Mouse (Mus musculus) left cerebral cortex, adult 6 months (tissue): Measurements from ENCODE around the gene Ushbp1. TPM values are rescaled to one million over a fixed set of nuclear protein-coding genes. Genes with fewer than 3 reads are reported as not detected.

Source experiments
- long read RNA-seq, 2 experiments: library from polyadenylated mRNA; unstranded; transcript quantifications; one replicate each; pipeline ENCODE4 v2.0.0; 2019 to 2020
- polyA plus RNA-seq: library from polyadenylated mRNA; unstranded; fragments of <200 nt; fragmentation: Nextera tagmentation; gene quantifications from 2 replicates; pipeline ENCODE4 v1.2.3, GENCODE M21; 2021

The Ushbp1 gene
- polyA plus RNA-seq = 1.5 and 2.1 TPM in 2 replicates
- long read RNA-seq, experiment 1, partial matches to known transcripts = 2 of 10 reads
- long read RNA-seq, experiment 1, other reads (novel, unspliced or antisense) = 4 of 10 reads
- long read RNA-seq, experiment 2, partial matches to known transcripts = 0 of 2 reads
- long read RNA-seq, experiment 2, other reads (novel, unspliced or antisense) = 0 of 2 reads

DNA sequence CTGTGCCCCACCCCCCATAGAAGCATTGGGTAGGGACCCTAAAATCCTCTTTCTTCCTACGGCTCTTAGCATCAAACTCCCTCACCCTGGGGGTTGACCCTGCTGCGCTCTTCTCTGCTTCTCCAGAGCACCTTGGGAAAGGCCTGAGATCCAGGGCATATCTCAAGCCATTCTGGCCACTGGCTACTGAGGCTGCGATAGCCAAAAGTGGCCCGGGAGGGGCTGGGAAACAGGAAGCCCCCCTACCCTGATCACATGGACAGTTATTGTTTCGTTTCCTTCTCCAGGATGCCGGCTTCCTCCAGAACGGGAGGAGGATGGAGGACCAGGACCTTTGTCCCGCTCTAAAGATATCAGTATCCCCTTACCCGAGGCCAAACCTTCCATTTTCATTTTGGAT is at the start of gene Ushbp1:
TSS of gene Ushbp1 (minus strand) at position 174 of the 400 bp plus-strand sequence.

DNA sequence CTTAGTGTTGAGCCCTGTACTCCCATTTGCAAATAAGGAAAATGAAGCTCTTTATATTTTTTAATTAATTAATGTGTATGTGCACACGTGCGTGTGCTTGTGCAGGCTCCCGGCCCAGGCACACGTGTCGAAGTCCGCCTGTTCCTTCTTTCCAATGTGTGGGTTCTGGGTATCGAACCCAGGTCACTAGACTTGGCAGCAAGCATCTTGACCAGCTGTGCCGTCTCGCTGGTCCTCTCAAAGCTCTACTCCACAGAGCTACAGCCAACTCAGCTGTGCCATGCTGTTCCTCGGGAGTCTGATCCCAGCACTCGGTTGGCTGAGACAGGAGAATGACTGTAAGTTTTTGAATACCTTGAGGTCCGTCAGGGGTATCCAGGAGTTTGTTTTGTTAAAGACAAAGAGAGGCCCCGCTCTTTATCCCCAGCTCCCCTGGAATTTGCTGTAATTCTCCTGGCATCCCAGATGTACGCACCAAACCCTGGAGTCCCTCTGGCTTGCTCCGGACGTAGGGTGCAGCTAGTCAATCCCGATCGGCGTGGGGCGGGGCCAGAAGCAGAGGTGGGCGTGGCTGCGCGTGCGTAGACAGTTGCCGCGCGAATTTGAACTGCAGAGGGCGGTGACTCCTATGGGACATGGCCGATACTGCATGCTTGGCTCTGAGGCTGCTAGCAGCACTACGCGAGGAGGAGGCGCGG is 9.9 kb upstream of the Ushbp1 start, which contains the start of gene Ankle1:
TSS of gene Ankle1 (plus strand) at position 610 of the 698 bp plus-strand sequence.

DNA sequence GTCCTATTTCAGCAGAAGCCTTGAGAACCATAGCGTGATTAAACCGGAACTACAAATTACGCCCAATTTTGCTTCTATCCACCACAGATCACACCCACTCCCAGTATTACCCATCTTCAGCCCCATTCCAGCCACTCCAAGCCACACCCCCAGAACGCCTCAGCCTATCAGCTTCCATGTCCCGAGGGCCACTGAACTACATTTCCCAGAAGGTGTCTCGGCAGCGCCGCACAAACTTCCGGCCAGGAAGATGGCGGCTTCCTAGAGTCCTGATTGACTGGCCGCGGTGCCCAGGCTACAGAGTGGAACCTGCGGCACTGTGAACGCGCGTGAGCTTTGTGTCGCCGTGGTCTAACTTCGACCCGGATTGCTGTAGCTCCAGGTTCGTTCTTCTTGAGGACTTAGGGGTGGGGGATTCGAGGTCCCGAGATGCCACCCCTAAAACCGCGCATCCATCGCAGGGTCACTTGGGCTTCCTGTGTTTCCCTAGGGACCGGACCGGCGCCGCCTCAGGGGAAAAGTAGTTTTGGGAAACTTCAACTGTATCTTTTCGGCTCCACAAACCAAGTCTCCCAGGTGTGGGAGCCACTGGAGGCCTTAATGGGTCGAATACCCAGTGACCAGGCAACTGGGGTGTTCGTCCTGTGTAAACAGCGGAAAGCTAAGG is 1.2 kb upstream of the Ushbp1 start, which contains the start of gene Babam1:
TSS of gene Babam1 (plus strand) at position 223 of the 667 bp plus-strand sequence.

DNA sequence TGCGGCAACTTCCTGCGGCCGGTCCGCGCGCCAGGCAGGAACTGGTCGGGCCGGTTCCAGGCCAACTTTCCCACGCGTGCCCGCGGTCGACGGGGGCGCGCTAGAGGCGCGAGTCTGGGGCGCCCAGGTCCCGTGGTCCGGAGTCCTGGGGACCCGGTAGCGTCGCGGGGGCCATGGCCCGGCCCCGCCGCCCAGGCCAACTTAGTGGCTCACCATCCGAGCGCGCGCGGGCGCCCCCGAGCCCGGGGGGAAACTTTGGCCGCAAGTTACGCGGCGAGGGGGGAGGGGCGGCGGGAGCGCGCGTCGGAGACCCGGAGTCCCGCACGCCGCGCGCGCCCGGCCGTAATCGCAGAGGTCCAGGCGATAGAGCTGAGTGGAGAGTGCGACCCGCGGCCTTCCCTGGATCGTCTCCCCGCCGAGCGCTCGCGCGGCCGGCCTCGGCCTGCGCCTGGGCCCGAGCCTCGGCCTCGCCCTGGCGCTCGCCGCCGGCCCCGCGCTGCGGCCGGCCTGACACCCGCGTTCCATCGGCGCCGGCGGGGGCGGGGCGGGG is 14.1 kb downstream of the Ushbp1 start, which contains the start of gene Nr2f6:
TSS of gene Nr2f6 (minus strand) at position 540 of the 550 bp plus-strand sequence.

DNA sequence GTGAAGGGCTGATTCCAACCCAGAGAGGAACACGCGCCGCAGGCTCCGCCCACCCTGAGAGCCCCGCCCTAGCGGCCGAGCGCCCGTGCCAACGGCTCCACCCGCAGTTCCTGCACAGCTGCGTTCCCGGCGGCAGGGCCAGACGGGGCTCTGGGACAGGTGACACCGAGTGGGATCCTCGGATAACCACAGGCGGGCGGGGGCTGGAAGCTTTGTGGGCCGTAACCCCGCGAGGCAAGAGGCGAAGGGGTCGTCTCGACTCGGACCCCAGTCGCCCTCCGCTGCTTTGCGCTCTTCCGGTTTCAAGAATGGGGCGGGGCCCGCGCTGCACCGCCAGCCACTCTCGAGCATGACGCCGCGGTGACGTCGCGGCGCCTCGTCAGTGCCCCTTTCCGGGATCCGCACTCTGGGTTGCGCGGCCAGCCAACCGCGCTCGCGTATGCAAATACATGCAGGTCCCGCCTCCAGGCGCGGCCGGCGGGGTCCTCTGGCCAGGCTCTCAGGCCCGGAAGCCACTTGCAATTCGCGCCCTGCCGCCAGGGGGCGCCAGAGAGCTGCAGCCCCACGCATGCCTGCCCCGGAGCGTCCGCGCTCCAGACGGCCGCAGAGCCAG is 24.3 kb downstream of the Ushbp1 start, which contains the start of gene Ocel1:
TSS of gene Ocel1 (plus strand) at position 63 of the 613 bp plus-strand sequence.

DNA sequence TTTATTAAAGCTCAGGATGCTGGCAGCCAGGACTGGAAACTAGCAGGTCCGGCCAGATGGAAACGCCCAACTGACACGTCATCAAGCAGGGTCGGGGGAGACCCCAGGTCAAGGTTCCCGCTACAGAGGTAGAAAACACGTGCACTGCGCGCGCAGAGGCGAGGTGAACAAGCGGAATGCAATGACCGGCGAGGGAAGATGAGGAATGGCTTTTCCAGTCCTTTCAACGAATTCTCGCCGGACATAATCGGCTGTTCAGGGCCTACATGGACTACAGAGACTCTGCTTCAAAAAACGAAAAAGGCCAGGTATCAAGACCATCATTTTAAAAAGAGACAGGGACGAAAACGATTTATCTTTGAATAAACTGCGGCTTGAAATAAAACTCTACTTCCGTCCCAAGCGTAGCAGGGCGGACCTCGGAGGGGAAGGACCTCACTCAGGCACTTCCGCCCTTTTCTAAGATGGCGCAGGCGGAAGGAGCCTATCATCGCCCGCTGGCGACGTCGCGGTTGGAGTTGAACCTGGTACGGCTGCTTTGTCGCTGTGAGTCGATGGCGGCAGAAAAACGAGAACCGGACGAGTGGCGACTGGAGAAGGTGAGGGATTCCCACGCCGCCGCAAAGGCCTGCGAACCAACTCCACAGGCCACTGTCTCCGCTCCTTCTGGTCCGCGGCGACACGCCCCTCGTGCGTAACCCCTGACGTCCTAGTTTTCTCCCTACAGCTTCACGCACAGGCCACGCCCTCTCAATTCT is 28.7 kb downstream of the Ushbp1 start, which contains the start of gene Use1:
TSS of gene Use1 (plus strand) at position 78 of the 758 bp plus-strand sequence.

Other genes with a start within 250 kb of the Ushbp1 start
- 1.1 and 1.9 TPM in 2 replicates for gene Myo9b, start 123.1 kb downstream of the Ushbp1 start, polyA plus RNA-seq
- gene Haus8, start 122.9 kb downstream of the Ushbp1 start, polyA plus RNA-seq = 11.5 and 12.2 TPM in 2 replicates
- gene Use1, start 29.0 kb downstream of the Ushbp1 start, polyA plus RNA-seq = 169 and 227 TPM in 2 replicates
- 7.5 and 8.3 TPM in 2 replicates for gene Ocel1, start 24.5 kb downstream of the Ushbp1 start, polyA plus RNA-seq
- gene Nr2f6, start 13.8 kb downstream of the Ushbp1 start, polyA plus RNA-seq = 7.4 and 23.6 TPM in 2 replicates
- gene Babam1, start 1.1 kb upstream of the Ushbp1 start, polyA plus RNA-seq = 94.9 and 99.9 TPM in 2 replicates
- gene Ankle1, start 10.2 kb upstream of the Ushbp1 start, polyA plus RNA-seq = not detected in 2 replicates
- 416 and 457 TPM in 2 replicates for gene Abhd8, start 67.9 kb upstream of the Ushbp1 start, polyA plus RNA-seq
- 139 and 150 TPM in 2 replicates for gene Mrpl34, start 69.2 kb upstream of the Ushbp1 start, polyA plus RNA-seq
- 125 and 142 TPM in 2 replicates for gene Dda1, start 73.4 kb upstream of the Ushbp1 start, polyA plus RNA-seq
- gene Ano8, start 90.2 kb upstream of the Ushbp1 start, polyA plus RNA-seq = 0.43 and 3.1 TPM in 2 replicates
- 9.0 and 11.7 TPM in 2 replicates for gene Gtpbp3, start 92.3 kb upstream of the Ushbp1 start, polyA plus RNA-seq
- gene Plvap, start 116.0 kb upstream of the Ushbp1 start, polyA plus RNA-seq = 6.2 and 10.7 TPM in 2 replicates
- gene Ccdc194, start 129.9 kb upstream of the Ushbp1 start, polyA plus RNA-seq = not detected in 2 replicates
- gene Bst2, start 141.7 kb upstream of the Ushbp1 start, polyA plus RNA-seq = 6.3 and 12.5 TPM in 2 replicates
- 51.4 and 59.6 TPM in 2 replicates for gene Mvb12a, start 147.1 kb upstream of the Ushbp1 start, polyA plus RNA-seq
- 0.18 and 0.21 TPM in 2 replicates for gene Tmem221, start 163.1 kb upstream of the Ushbp1 start, polyA plus RNA-seq
- gene Nxnl1, start 170.8 kb upstream of the Ushbp1 start, polyA plus RNA-seq = 0.13 and 0.15 TPM in 2 replicates
- 64.9 and 88.1 TPM in 2 replicates for gene Slc27a1, start 173.1 kb upstream of the Ushbp1 start, polyA plus RNA-seq
- gene Pgls, start 196.4 kb upstream of the Ushbp1 start, polyA plus RNA-seq = 102 and 107 TPM in 2 replicates
- 1.7 TPM in 2 replicates for gene Fam129c, start 201.8 kb upstream of the Ushbp1 start, polyA plus RNA-seq
- gene Colgalt1, start 215.2 kb upstream of the Ushbp1 start, polyA plus RNA-seq = 15.6 and 20.1 TPM in 2 replicates